Mouse (Mus musculus): ENCODE data around the gene Spg7. TPM values are rescaled to one million over a fixed set of nuclear protein-coding genes. Genes with fewer than 3 reads are reported as not detected.

The Spg7 gene
- polyA plus RNA-seq, 1 experiment from 2014 or later = 77.3 TPM

DNA sequence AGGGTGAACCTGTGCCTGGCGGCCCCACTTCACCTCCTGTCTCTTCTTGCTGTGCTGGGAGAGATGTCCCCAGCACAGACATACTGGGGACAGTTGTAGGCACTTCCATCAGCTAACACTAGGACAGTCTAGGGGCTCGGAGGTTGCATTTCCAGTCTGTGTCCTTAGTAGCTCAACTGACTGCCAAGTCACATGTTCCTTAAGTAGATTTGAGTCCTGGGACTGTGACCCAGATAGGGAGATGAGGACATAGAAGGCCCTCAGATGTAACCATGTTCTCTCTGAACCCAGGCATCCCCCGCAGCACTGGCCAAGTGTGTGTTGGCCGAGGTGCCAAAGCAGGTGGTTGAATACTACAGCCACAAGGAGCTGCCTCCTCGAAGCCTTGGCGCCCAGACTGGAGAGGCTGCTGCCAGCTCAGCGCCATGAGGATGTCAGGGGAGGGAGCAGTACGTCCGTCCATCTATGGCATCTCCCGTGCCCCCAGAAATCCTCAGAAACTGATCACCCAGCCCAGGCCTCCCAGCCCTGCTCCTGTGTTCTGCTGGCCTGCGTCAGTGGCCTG lies 71.5 kb downstream of the Spg7 start:
- peaks cover 3% of the 10 kb centered on the region; the same call in 1 of the 2 replicates for H3K9me3 ChIP-seq (replicated peaks)
- H3K9ac ChIP-seq = no peak overlapping the region
- no peak overlapping the region for H3K27ac ChIP-seq (ENCODE audit: poor library complexity, severe bottlenecking)
- no peak for ATAC-seq (ENCODE audit: insufficient number of reproducible peaks, low FRiP score)
- H3K4me1 ChIP-seq (replicated peaks) = peaks cover 14% of the 10 kb centered on the region
- H3K36me3 ChIP-seq = no peaks in the 10 kb centered on the region
- no peak overlapping the region for H3K4me2 ChIP-seq
- H3K4me3 ChIP-seq = no peak overlapping the region
- H3K27me3 ChIP-seq (replicated peaks) = peaks cover 9% of the 10 kb centered on the region
- WGBS = 82% methylated on average over 11 of the region's 11 CpGs

DNA sequence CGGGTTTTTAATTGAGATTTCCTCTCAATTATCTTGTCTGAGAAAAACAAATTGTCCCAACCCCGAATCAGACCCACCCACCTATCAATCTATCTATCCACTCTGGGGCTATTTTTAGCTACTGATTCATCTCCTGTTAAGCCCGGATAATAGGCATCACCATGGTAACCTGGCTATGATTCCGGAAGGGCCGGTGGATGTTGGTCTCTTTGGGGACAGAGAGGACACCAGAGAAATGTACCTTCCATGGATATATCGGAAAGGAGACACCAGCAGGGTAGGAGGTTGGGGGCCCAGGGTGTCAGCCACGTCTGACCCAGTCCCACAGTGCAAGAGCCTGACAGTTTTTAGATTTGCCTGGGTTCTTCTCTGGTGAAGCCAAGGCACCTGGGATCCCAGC lies 72.7 kb downstream of the Spg7 start:
- H3K4me1 ChIP-seq (replicated peaks) = peaks cover 14% of the 10 kb centered on the region
- WGBS = 37% methylated on average over 7 of the region's 7 CpGs
- peaks cover 3% of the 10 kb centered on the region; the same call in 1 of the 2 replicates for H3K9me3 ChIP-seq (replicated peaks)
- no peak overlapping the region for H3K4me3 ChIP-seq
- H3K27me3 ChIP-seq (replicated peaks) = peaks cover 3% of the 10 kb centered on the region; the same call in 1 of the 2 replicates
- H3K9ac ChIP-seq = 0 out of 2 replicates have a peak overlapping the region, but pooled peaks have one; percentile 12
- no peak for ATAC-seq (ENCODE audit: insufficient number of reproducible peaks, low FRiP score)
- no peaks in the 10 kb centered on the region for H3K36me3 ChIP-seq
- H3K27ac ChIP-seq (ENCODE audit: poor library complexity, severe bottlenecking) = no peak overlapping the region
- no peak overlapping the region for H3K4me2 ChIP-seq

DNA sequence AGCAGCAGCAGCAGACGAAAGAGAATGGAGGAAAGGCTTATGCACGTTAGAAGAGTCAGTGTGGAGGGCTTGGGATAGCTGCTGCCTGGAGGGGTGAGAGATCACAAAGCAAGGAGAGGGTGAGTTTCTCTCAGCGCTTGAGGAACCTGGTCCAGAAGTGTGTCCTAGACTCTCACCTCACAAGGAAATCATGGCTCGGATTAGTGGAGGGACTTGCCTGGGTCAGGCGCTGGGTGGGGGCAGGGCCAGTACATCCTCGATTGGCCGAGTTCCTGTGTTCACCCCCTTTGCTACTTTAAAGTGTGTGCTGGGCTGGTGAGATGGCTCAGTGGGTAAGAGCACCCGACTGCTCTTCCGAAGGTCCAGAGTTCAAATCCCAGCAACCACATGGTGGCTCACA lies 73.1 kb downstream of the Spg7 start:
- Histone ChIP-seq H3K4me2 (no peak overlapping the region), H3K4me3 (no peak overlapping the region), H3K9ac (0 out of 2 replicates have a peak overlapping the region, but pooled peaks have one; percentile 12), H3K27ac (ENCODE audit: poor library complexity, severe bottlenecking) (no peak overlapping the region), H3K27me3 (replicated peaks) (peaks cover 3% of the 10 kb centered on the region; the same call in 1 of the 2 replicates), H3K9me3 (replicated peaks) (peaks cover 3% of the 10 kb centered on the region; the same call in 1 of the 2 replicates), H3K36me3 (no peaks in the 10 kb centered on the region), H3K4me1 (replicated peaks) (peaks cover 14% of the 10 kb centered on the region)
- 47% methylated on average over 9 of the region's 9 CpGs for WGBS
- ATAC-seq (ENCODE audit: insufficient number of reproducible peaks, low FRiP score) = no peak

DNA sequence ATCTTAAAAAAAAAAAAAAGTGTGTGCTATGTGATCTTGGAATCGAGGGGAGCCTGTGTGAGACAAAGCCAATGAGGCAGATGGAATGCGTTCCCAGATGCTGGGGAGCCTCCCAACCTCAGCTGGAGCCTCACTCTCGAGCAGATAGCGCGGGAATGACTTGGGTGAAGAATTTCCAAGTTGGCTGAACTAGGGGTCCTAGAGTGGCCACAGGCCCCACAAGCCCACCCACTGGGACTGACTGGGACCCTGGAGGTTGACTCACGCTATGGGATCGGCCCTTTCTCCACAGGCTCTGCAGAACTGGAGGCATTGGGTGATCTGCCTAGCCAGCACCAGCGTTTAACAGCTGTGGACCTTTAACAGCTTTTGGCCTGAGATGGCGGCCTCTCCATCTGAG lies 73.5 kb downstream of the Spg7 start:
- 0 out of 2 replicates have a peak, but pooled peaks cover 3% of the 10 kb centered on the region for H3K27me3 ChIP-seq (replicated peaks)
- H3K4me1 ChIP-seq (replicated peaks) = peaks cover 14% of the 10 kb centered on the region
- no peaks in the 10 kb centered on the region for H3K36me3 ChIP-seq
- no peak overlapping the region for H3K27ac ChIP-seq (ENCODE audit: poor library complexity, severe bottlenecking)
- WGBS = 67% methylated on average over 9 of the region's 9 CpGs
- no peak for ATAC-seq (ENCODE audit: insufficient number of reproducible peaks, low FRiP score)
- H3K9ac ChIP-seq = no peak overlapping the region
- peaks cover 3% of the 10 kb centered on the region; the same call in 1 of the 2 replicates for H3K9me3 ChIP-seq (replicated peaks)
- no peak overlapping the region for H3K4me3 ChIP-seq
- no peak overlapping the region for H3K4me2 ChIP-seq

DNA sequence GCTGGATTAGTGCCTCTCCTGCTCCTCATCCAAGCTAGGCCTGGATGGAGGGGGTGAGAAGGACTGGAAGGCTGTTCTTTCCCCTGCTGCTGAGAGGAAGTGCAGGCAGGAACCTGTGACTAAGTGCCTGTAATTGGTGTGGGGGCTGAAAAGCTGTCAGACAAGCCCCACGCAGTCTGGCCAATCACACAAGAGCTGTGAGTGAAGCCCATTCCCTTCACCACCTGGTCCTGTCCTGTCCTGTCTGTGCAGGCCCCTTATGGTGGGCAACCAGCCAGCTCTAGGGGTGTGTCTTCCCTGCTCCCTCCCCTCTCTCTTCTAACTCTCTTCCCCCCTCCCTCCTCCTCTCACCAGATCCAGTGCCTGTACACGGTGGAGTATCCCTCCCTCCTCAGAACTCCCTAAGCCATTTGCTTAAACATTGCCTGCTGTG lies 74.9 kb downstream of the Spg7 start:
- 6% methylated on average over 2 of the region's 2 CpGs for WGBS
- Histone ChIP-seq H3K27ac (ENCODE audit: poor library complexity, severe bottlenecking) (peak overlapping the region; percentile 78), H3K9ac (peak overlapping the region; percentile 33), H3K4me2 (no peak overlapping the region), H3K4me1 (replicated peaks) (peaks cover 14% of the 10 kb centered on the region), H3K9me3 (replicated peaks) (peaks cover 3% of the 10 kb centered on the region; the same call in 1 of the 2 replicates), H3K4me3 (no peak overlapping the region), H3K36me3 (no peaks in the 10 kb centered on the region), H3K27me3 (replicated peaks) (0 out of 2 replicates have a peak, but pooled peaks cover 3% of the 10 kb centered on the region)
- ATAC-seq (ENCODE audit: insufficient number of reproducible peaks, low FRiP score) = peak; percentile 87

DNA sequence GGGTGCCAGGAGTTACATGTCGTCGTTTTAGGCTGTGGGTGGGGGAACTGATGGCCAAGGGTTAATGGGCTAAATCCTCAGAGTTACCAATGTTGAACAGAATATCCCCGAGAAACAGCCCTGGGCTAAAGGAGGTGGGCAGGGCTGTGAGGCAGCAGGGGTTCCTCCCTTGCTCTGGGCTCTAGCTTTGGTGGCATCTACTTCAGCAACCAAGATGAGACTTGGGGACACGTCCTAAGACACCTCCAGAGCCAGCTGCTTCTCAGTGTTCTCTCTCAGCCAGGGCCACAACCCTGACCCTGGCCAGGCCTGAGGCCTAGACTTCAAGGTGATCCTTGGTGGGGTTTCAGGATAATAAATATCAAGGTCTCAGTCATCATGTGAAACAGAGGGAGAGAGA lies 76.0 kb downstream of the Spg7 start:
- no peak overlapping the region for H3K27ac ChIP-seq (ENCODE audit: poor library complexity, severe bottlenecking)
- peaks cover 14% of the 10 kb centered on the region for H3K4me1 ChIP-seq (replicated peaks)
- no peak overlapping the region for H3K4me3 ChIP-seq
- no peaks in the 10 kb centered on the region for H3K36me3 ChIP-seq
- WGBS = 57% methylated on average over 4 of the region's 4 CpGs
- 0 out of 2 replicates have a peak, but pooled peaks cover 3% of the 10 kb centered on the region for H3K27me3 ChIP-seq (replicated peaks)
- H3K4me2 ChIP-seq = no peak overlapping the region
- no peak for ATAC-seq (ENCODE audit: insufficient number of reproducible peaks, low FRiP score)
- H3K9ac ChIP-seq = no peak overlapping the region
- H3K9me3 ChIP-seq (replicated peaks) = no peaks in the 10 kb centered on the region

DNA sequence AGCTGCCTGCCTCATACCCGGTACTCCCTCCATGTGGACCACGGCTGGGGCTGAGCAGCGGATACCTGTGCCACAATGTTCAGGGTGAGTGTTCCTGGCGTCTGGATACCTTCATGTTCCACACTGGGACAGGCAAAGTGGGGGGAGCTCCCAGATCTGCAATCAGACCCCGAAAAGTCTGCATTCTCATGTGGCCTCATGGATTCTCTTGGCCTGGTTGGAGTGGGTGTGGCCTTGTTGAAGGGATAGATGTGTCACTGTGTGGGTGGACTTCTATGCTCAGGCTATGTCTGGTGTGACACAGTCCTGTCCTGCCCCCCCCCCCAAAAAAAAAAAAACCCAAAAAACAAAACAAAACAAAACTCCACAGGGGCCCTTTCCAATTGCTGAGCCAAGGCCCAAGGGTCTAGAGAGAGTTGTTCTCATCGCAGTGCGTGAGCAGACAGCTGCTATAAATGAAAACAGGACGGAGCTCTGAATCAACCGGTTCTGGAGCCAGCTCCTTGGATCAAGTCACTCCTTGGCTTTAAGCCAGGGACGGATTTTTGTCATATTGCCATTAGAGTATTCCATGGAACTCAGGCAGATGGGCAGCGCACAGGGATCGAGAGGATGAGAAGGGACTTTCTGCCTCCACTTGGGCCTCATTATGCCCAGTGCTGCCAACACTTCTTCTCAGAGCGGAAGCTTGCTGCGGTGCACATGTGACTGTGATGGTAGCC lies 79.2 kb downstream of the Spg7 start:
- Histone ChIP-seq H3K36me3 (no peaks in the 10 kb centered on the region), H3K4me2 (no peak overlapping the region), H3K4me3 (no peak overlapping the region), H3K9ac (no peak overlapping the region), H3K9me3 (replicated peaks) (no peaks in the 10 kb centered on the region), H3K4me1 (replicated peaks) (peaks cover 14% of the 10 kb centered on the region), H3K27me3 (replicated peaks) (no peaks in the 10 kb centered on the region), H3K27ac (ENCODE audit: poor library complexity, severe bottlenecking) (no peak overlapping the region)
- WGBS = 69% methylated on average over 14 of the region's 14 CpGs
- no peak for ATAC-seq (ENCODE audit: insufficient number of reproducible peaks, low FRiP score)

DNA sequence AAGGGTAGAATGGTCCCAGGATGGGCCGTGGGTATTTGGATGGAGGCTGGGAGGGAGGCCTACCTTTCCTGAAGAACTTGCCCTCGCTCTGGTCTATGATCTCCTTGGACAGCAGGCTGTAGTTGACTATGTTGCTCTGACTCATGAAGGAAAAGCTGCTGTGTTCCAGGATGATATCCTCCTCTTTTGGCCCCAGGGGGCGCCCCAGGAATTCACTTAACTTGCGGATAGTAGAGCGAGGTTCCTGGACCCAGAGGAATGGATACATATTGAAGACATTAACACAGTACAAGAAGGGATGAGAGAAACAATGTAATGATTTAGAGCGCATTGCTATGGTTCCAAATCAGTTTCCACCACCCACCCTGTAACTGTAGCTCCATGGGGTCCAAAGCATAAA lies 82.5 kb downstream of the Spg7 start:
- H3K4me2 ChIP-seq = no peak overlapping the region
- H3K9me3 ChIP-seq (replicated peaks) = 0 out of 2 replicates have a peak, but pooled peaks cover 3% of the 10 kb centered on the region
- no peak for ATAC-seq (ENCODE audit: insufficient number of reproducible peaks, low FRiP score)
- H3K27me3 ChIP-seq (replicated peaks) = no peaks in the 10 kb centered on the region
- WGBS = 52% methylated on average over 6 of the region's 6 CpGs
- no peak overlapping the region for H3K4me3 ChIP-seq
- no peaks in the 10 kb centered on the region; the same call in 1 of the 2 replicates for H3K4me1 ChIP-seq (replicated peaks)
- H3K36me3 ChIP-seq = no peaks in the 10 kb centered on the region
- H3K27ac ChIP-seq (ENCODE audit: poor library complexity, severe bottlenecking) = no peak overlapping the region
- no peak overlapping the region for H3K9ac ChIP-seq

DNA sequence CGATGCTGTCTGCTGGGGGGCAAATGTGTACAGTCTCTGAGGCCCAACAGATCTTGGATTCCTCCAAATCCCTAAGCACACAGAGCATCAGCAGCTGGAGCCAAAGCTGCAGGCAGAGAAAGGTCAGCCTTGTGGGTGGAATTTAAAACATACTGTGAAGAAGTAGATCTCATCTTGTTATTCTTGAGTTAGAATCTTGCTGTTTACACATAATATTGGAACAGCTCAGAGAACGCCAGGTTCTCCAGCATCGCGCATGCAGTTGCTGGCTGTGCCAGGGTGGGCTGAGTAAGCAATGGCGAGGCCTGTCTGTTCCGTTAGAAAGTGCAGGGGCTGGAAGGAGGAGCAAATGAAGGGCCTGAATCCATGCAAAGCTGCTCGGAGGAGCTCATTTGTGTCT lies 83.6 kb downstream of the Spg7 start:
- Histone ChIP-seq H3K27me3 (replicated peaks) (no peaks in the 10 kb centered on the region), H3K4me3 (no peak overlapping the region), H3K9me3 (replicated peaks) (0 out of 2 replicates have a peak, but pooled peaks cover 3% of the 10 kb centered on the region), H3K36me3 (no peaks in the 10 kb centered on the region), H3K4me2 (no peak overlapping the region), H3K27ac (ENCODE audit: poor library complexity, severe bottlenecking) (no peak overlapping the region), H3K9ac (no peak overlapping the region), H3K4me1 (replicated peaks) (no peaks in the 10 kb centered on the region; the same call in 1 of the 2 replicates)
- 79% methylated on average over 7 of the region's 7 CpGs for WGBS
- ATAC-seq (ENCODE audit: insufficient number of reproducible peaks, low FRiP score) = no peak
